Mouse (Mus musculus): ENCODE data around the gene Tmem269. TPM values are rescaled to one million over a fixed set of nuclear protein-coding genes. Genes with fewer than 3 reads are reported as not detected.

The Tmem269 gene
- polyA plus RNA-seq, 1 experiment = 0.43 TPM

DNA sequence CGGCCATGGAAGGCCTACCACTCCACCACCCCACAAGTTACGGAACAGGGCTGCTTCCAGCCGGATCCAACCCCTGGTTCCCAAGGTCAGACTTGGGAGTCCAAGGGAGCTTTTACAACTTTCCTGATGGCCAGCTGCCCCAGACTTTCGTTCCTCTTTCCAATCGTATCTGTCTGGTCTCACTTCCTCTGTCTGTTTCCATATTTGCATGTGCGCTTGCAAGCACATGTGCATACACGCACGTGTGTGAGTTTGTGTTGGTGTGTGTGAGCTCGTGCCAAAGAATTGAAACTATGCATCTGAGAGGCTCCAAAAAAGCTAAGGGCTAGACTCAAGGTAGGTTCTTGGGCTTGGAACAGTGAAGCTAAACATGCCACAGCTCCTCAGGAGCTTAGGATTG, 36.6 kb downstream of the Tmem269 start:
- DNase-seq (ENCODE audit: low spot score) = no peak

DNA sequence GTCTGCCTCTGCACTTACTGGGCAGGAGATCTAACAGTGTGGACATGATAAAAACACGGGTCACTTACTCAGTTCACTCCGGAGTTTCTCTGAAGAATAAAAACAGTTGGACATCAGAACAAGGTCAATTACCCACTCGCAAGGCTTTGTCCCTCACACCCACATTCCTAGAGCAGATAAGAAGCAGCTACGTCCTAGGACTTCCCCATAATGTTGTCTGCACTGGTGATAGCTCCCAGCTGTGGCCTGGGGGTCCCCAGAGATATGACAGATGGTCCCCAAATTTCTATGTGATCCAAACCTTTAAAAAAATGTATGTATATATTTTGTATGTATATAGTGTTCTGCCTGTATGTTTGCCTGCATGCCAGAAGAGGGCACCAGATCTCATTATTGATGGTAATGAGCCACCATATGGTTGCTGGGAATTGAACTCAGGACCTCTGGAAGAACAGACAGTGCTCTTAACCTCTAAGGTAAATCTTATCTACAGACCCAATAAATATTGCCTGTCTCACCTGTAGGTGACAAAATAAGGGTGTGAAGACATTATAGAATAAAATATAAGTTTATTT, 37.8 kb downstream of the Tmem269 start:
- DNase-seq (ENCODE audit: low spot score) = no peak

DNA sequence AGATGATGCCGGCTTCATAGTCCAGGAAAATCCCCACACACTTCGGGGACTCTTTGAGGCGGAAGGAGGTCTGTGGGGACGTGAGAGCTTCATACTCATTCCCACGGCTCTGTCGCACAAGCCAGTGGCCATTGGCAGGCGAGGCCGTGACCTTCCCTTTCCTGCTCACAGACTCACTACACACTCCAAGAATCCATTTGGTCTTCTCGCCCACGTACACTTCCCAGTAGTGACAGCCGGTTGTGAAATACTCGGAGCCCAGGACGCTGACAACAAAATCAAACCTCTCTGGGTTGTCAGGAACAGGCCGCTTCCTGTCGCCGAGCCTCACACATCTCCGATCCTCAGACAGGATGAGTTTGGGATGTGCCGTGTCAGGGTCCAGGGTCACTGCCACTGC, 39.7 kb downstream of the Tmem269 start:
- no peak for DNase-seq (ENCODE audit: low spot score)

DNA sequence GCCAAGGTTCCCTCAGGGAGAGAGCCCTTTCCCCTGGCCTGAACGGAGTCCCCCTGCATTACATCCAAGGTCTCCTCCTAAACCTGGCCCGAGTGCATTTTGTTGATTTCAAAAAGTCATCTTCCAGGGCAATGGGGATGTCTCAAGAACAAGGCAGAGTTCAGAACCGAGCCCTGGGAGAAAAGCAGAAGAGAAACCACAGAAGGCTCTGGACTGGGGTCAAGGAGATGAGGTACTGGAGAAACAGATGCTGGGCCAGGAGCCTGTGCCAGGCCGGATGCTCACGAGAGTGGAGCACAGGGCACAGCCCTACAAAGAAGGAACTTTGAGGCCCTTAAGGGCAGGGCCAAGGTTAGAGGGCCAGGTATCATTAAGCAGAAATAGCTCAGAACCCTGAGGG, 40.3 kb downstream of the Tmem269 start:
- DNase-seq (ENCODE audit: low spot score) = no peak

DNA sequence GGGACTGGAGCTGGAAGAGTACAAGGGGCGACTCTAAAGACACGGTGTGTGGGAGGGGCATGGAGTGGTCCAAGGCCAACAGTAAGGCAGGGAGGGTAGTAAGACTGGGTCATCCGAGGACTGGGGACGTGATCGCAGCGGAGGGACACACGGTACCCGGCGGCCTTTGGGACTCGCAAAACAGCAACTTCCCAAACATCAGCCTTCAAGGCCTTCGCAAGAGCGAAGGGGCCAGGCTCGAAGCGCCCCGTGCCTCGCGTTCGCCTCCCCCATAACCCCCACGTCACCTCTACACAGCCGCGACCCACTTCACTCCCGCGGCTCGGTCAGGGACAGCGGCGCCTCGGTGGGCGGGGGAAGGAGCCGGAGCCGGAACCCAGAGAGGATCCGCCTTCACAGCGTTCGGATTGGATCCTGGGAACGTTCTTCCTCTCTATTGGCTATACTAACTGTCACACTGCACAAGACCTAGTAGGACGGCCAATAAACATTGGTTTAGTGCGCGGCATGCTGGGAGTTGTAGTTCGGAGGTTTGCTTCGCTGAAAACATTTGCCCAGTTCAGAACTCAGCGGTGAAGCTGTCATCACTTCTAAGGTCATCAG, 44.1 kb downstream of the Tmem269 start, which contains the start of gene Zfp691:
TSS of gene Zfp691 (minus strand) at position 345 of the 603 bp plus-strand sequence.
- DNase-seq (ENCODE audit: low spot score) = peak; percentile 82

DNA sequence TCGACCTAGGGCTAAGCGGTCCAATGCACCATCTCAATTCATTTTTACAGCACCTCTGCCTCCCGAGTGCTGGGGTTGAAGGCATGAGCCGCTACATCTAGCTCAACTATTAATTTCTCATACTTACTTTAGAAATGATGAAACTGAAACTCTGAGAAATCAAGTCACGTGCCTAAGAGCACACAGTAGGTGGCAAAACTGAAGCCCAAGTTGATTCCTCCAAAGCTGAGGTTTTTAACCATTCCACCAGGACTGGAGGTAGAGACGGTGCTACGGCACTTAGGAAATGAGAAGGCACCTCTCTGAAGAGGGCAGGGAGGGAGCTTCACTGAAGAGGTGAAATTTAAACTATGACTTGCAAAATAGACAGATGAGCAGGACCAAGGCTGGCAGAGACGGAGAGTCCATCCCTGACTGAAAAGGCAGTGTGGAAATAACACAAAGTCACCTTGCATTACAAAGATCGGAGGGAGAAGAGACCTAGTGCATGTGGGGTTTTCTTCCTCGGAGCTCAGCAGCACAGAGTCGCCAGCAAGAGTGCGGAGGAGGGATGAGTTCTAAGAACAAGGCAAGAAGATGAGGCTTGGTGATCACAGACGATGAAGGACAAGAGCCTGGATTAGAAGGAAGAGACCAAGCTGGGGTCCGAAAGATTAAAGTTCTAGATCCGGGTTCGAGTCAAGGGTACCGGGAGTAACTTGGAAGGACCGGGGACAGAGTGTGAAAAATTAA, 44.9 kb downstream of the Tmem269 start:
- no peak for DNase-seq (ENCODE audit: low spot score)

DNA sequence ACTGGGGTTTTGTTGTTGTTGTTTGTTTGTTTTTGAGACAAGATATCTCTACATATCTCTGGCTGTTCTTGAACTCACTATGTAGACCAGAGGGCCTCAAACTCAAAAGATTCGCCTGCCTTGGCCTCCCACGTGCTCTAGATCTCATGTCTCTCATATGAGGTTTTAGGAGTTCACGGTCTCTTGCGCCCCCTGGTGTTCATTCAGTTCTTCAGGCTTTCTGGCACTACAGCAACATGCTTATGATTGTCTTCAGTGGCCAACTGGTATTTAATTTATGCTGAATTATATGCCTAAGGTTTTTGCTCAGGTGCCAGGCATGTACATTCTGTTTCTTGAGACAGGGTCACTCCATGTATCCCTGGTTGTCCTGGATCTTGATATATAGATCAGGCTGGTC, 50.4 kb downstream of the Tmem269 start:
- peak; percentile 47 for DNase-seq (ENCODE audit: low spot score)

DNA sequence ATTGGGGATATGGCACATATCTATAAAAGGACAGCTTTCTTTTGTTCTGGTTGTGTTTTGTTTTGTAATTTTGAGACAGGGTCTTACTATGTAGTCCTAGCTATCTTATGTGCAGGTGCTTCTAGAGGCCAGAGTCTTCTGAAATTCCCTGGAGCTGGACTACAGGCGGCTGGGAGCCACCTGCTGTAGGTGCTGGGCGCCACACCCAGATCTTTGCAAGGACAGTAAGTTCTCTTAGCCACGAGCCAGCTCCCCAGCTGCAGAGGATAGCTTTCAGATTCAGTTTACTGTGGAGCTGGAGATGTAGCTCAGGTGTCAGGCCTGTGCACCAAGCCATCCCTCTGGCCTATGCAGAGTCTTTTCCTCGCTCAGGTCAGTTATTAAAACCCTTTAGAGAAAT, 50.9 kb downstream of the Tmem269 start:
- DNase-seq (ENCODE audit: low spot score) = no peak

DNA sequence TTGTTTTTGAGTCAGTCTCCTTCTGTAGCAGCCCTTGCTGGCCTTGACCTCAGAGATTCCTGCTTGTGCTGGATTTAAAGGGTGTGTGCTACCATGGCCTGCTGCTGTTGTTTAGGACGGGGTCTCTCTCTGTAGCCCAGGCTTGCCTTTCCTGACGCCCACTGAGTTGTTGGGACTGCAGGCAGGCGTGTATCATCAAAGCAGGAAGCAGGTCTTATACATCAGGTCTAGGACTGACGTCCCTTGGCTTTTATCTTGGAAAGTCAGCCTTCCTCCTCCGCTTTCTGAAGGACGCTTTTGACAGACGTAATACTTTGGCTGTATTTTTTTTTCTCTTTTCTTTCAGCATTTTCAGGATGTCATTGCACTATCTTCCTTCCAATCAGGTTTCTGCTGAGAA, 52.1 kb downstream of the Tmem269 start:
- DNase-seq (ENCODE audit: low spot score) = no peak

DNA sequence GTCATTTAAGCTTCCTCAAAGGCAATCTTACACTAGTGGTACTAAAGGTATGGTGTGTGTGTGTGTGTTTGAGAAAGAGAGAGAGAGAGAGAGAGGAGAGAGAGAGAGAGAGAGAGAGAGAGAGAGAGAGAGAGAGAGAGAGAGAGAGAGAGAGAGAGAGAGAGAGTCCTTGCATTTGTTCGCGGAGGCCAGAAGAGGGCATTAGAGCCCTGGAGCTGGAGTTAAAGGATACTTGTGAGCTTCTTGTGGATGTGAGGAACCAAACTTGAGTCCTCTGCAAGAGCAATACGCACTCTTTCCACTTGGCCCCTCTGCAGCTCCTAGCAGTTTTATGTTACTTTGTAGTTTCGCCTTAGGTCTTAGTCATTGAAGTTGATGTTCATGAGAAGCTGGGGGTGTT, 55.0 kb downstream of the Tmem269 start:
- DNase-seq (ENCODE audit: low spot score) = no peak

DNA sequence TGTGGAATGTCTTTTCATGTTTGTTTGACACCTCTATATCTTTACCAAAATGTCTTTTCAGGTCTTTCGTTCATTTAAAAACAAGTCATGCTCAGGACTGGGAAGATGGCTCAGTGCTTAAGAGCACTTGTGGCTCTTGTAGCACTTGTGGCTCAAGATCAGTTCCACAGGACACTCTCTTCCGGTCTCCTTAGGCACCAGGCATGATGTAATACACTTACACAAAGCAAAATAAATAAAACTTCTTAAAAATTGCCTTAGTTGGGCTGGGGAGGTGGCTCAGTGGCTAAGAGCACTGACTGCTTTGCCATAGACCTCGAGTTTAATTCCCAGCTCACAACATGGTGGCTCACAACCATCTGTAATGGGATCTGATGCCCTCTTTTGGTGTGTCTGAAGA, 56.7 kb downstream of the Tmem269 start:
- no peak for DNase-seq (ENCODE audit: low spot score)

DNA sequence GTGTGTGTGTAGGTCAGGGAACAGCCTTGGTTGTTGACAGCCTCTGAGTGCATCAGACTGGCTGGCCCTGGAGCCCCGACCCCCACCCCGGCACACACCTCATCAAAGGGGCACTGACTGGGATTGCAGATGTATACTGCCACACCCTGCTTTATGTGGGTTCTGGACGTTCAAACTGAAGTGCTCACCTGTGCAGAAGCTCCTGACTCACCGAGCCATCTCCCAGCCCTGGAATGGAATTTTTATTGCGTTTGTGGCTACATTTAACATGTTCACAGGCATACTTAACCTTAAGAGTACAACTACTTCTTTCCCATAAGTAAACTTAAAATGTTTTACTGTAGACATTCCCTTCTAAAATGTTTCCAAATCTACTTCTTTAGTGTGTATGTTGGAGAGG, 60.1 kb downstream of the Tmem269 start:
- no peak for DNase-seq (ENCODE audit: low spot score)

DNA sequence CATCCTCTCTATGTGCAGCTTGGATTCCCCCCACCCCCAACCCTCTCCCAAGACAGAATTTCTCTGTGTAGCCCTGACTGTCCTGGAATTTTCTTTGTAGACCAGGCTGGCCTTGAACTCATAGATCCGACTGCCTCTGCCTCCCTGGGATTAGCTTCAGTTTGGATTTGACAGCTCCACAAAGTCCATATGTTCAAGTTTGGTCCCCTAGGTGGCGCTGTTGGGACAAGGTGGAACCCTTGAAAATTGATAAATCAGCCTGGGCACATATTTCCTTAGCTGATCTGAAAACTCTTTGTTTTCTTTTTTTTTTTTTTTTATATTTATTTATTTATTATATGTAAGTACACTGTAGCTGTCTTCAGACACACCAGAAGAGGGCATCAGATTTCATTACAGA, 60.8 kb downstream of the Tmem269 start:
- no peak for DNase-seq (ENCODE audit: low spot score)

Other genes starting within 250 kb of the Tmem269 start
- 36.2 and 38.7 TPM in 2 replicates for gene Slc2a1, start 109.5 kb downstream of the Tmem269 start, polyA plus RNA-seq (2012; rRNA removed)
- gene Zfp691, start 44.0 kb downstream of the Tmem269 start, polyA plus RNA-seq (2012; rRNA removed) = 8.9 and 9.7 TPM in 2 replicates
- 0.15 and 0.33 TPM in 2 replicates for gene Ermap, start 28.2 kb downstream of the Tmem269 start, polyA plus RNA-seq (2012; rRNA removed)
- 48.0 and 51.4 TPM in 2 replicates for gene Svbp, start 22.9 kb downstream of the Tmem269 start, polyA plus RNA-seq (2012; rRNA removed)
- gene AU022252, start 14.5 kb upstream of the Tmem269 start, polyA plus RNA-seq (2012; rRNA removed) = 8.8 TPM in 2 replicates
- 30.1 and 30.6 TPM in 2 replicates for gene P3h1, start 14.7 kb upstream of the Tmem269 start, polyA plus RNA-seq (2012; rRNA removed)
- gene Cldn19, start 37.2 kb upstream of the Tmem269 start, polyA plus RNA-seq (2012; rRNA removed) = 0.54 and 0.59 TPM in 2 replicates
- gene Ybx1, start 76.4 kb upstream of the Tmem269 start, polyA plus RNA-seq (2012; rRNA removed) = 312 and 444 TPM in 2 replicates
- gene Ppih, start 102.3 kb upstream of the Tmem269 start, polyA plus RNA-seq (2012; rRNA removed) = 21.0 and 28.4 TPM in 2 replicates
- 0.98 and 1.7 TPM in 2 replicates for gene Ccdc30, start 197.3 kb upstream of the Tmem269 start, polyA plus RNA-seq (2012; rRNA removed)
- 29.4 and 31.5 TPM in 2 replicates for gene Ppcs, start 204.2 kb upstream of the Tmem269 start, polyA plus RNA-seq (2012; rRNA removed)
- 1.3 and 1.9 TPM in 2 replicates for gene Zmynd12, start 204.6 kb upstream of the Tmem269 start, polyA plus RNA-seq (2012; rRNA removed)

All from urinary bladder, adult 2 months (tissue).